Mouse (Mus musculus) brain, embryonic 14.5 days (tissue): Measurements from ENCODE around the gene 1110008P14Rik.

Source experiments
- CTCF ChIP-seq: fragments of 200-500 bp; IDR thresholded peaks from 2 replicates; pipeline ENCODE4 v1.5.1; 2012; ENCODE audit warnings: inconsistent platforms, mild to moderate bottlenecking, moderate library complexity, borderline replicate concordance; ENCODE audit not compliant: insufficient read depth, insufficient read length; ENCODE audit errors: extremely low read depth
- POLR2A ChIP-seq: fragments of 200-500 bp; IDR thresholded peaks from 2 replicates; pipeline ENCODE4 v1.6.1; 2012; ENCODE audit warnings: mild to moderate bottlenecking, inconsistent platforms, borderline replicate concordance; ENCODE audit not compliant: poor library complexity, insufficient read depth, insufficient read length, severe bottlenecking; ENCODE audit errors: extremely low read depth

DNA sequence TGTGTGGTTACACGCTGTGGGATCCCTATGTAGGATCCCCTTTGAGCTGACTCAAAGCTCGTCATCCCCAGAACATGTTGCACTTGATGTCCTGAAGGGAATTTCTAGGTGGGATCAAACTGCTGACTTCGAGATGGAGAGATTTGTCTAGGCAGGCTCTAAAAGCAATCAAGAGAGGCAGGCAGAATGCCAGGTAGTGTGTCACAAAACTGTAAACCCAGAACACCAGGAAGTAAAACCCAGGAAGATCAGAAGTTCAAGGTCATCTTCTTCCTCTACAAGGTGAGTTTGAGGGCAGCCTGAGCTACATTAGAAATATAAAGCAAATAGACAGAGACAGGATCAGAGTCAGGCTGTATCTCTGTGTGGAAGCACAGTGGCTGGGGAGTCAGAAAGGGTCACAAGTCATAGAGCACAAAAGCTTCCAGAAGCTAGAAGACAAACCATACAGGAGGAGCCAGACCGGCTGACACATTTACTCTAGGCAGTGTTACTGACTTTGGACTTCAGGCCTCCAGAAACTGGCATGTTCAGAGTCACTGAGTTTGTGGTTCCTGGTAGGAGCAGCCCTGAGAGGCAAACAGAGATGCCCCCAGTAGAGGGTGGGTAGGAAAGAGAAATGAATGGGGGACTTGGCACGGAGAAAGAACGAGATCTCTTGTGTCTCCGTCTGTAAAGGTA lies 25.5 kb upstream of the 1110008P14Rik start:
- no peak for TF ChIP-seq POLR2A
- no peak for TF ChIP-seq CTCF
